Mouse (Mus musculus): ENCODE data around the gene Zfp366.

DNA sequence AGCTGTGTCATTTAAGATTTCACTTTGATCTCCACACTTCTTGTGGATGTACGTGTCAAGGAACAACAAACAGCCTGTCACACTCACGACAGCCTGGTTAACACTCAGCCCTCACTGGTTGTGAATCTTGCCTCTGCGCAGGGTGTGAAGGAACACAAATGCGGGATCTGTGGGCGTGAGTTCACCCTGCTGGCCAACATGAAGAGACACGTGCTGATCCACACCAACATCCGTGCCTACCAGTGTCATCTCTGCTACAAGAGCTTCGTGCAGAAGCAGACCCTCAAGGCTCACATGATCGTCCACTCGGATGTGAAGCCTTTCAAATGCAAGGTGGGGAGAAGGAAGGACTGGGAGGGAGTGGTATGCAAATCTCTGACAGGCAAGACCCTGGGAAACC is 49.3 kb downstream of the Zfp366 start:
- TF ChIP-seq REST (IDR thresholded peaks at IDR 0.05; ENCODE audit: insufficient read depth, insufficient read length) (no peak), POLR2A (IDR thresholded peaks at IDR 0.05; ENCODE audit: insufficient read length, low read depth) (no peak), USF1 (IDR thresholded peaks at IDR 0.05; ENCODE audit: low read depth) (no peak), MAX (IDR thresholded peaks at IDR 0.05; ENCODE audit: low read depth) (no peak), POLR2AphosphoS2 (IDR thresholded peaks at IDR 0.05; ENCODE audit: insufficient read length, low read depth) (no peak), TCF12 (IDR thresholded peaks at IDR 0.05; ENCODE audit: insufficient read depth, poor library complexity, severe bottlenecking) (no peak), E2F4 (IDR thresholded peaks at IDR 0.05; ENCODE audit: insufficient read depth) (no peak), TCF3 (IDR thresholded peaks at IDR 0.05; ENCODE audit: insufficient read length, low read depth) (no peak)
